Mouse (Mus musculus) stomach, postnatal 0 days (tissue): Measurements from ENCODE around the gene Rangrf.

Source experiments
- CTCF ChIP-seq: IDR thresholded peaks from 2 replicates; pipeline ENCODE4 v1.5.1; 2016; ENCODE audit warnings: antibody characterized with exemption, low read depth, mild to moderate bottlenecking, moderate library complexity
- EP300 ChIP-seq: optimal IDR thresholded peaks from 2 replicates; pipeline ENCODE3; 2016; ENCODE audit warnings: antibody characterized with exemption

- TF ChIP-seq CTCF (no peak), EP300 (no peak)
Measured at GRCm38 (mm10) chr11:68988341-68988740, 13.4 kb upstream of the Rangrf start.
